Mouse (Mus musculus) neural tube, embryonic 15.5 days (tissue): ENCODE data around the gene Dtd2. TPM values are rescaled to one million over a fixed set of nuclear protein-coding genes. Genes with fewer than 3 reads are reported as not detected.

Experiments
- ATAC-seq: fragments of 200-750 bp; cut with Nextera tagmentation; 2 replicates; pipeline ENCODE4 v1.8.0; 2017; ENCODE audit warnings: mild to moderate bottlenecking, moderate TSS enrichment, moderate library complexity; ENCODE audit not compliant: low FRiP score
- H3K27ac ChIP-seq: fragments of 300-500 bp; sonication (generic); replicated peaks from 2 replicates; pipeline ENCODE4 v1.5.1; 2015; ENCODE audit warnings: mild to moderate bottlenecking, inconsistent platforms
- H3K27me3 ChIP-seq: fragments of 300-500 bp; sonication (generic); replicated peaks from 2 replicates; pipeline ENCODE4 v1.6.1; 2015; ENCODE audit warnings: inconsistent platforms
- H3K36me3 ChIP-seq: fragments of 300-500 bp; sonication (generic); 2 replicates; pipeline ENCODE4 v1.6.1; 2015; ENCODE audit warnings: inconsistent platforms
- H3K4me1 ChIP-seq: fragments of 300-500 bp; sonication (generic); 2 replicates; pipeline ENCODE4 v1.6.1; 2015; ENCODE audit warnings: inconsistent platforms
- H3K4me2 ChIP-seq: fragments of 300-500 bp; sonication (generic); 2 replicates; pipeline ENCODE4 v1.6.1; 2015; ENCODE audit warnings: inconsistent platforms, mild to moderate bottlenecking, moderate library complexity
- H3K4me3 ChIP-seq: fragments of 300-500 bp; sonication (generic); replicated peaks from 2 replicates; pipeline ENCODE4 v1.5.1; 2015; ENCODE audit warnings: mild to moderate bottlenecking, inconsistent platforms
- H3K9ac ChIP-seq: fragments of 300-500 bp; sonication (generic); replicated peaks from 2 replicates; pipeline ENCODE4 v1.6.1; 2015; ENCODE audit warnings: mild to moderate bottlenecking, inconsistent platforms
- H3K9me3 ChIP-seq: fragments of 300-500 bp; sonication (generic); replicated peaks from 2 replicates; pipeline ENCODE4 v1.6.1; 2016; ENCODE audit warnings: inconsistent platforms
- WGBS: fragments of 180-500 bp; shearing (Covaris S2); methylation state at CpG from one replicate; pipeline ENCODE4 v1.1.7; 2015; ENCODE audit warnings: mixed read lengths; 5-methylcytosine and 5-hydroxymethylcytosine counted together
- polyA plus RNA-seq: library from polyadenylated mRNA; unstranded; fragments of >200 nt; fragmentation: Nextera tagmentation; extraction: Ambion mirVana; gene quantifications from 2 replicates; pipeline ENCODE4 v1.2.1, GENCODE M21; 2015

Dtd2 gene
- polyA plus RNA-seq, result 20.9 and 21.2 TPM in 2 replicates

- 2% methylated on average over 46 of the region's 46 CpGs for WGBS
- Histone ChIP-seq H3K4me1 (peaks cover 5% of the 10 kb centered on the region), H3K9me3 (no peaks in the 10 kb centered on the region), H3K36me3 (no peaks in the 10 kb centered on the region), H3K9ac (peak within 1 kb of the TSS; percentile 70), H3K27me3 (no peaks in the 10 kb centered on the region), H3K27ac (peak within 1 kb of the TSS; percentile 79), H3K4me2 (peak within 1 kb of the TSS; percentile 71), H3K4me3 (peak within 1 kb of the TSS; percentile 68)
- peak; percentile 96 for ATAC-seq
Measured at GRCm38 (mm10) chr12:52005877-52006632, at the start of gene Dtd2. Gene Dtd2 (minus strand): TSS chr12:52006501.

GRCm38 (mm10) chr12:52049324-52049723 is 43.0 kb upstream of the Dtd2 start:
- Histone ChIP-seq H3K9me3 (no peaks in the 10 kb centered on the region), H3K9ac (no peak overlapping the region), H3K27ac (no peak overlapping the region), H3K4me3 (no peak overlapping the region), H3K4me1 (no peaks in the 10 kb centered on the region), H3K27me3 (no peaks in the 10 kb centered on the region), H3K4me2 (no peak overlapping the region), H3K36me3 (no peaks in the 10 kb centered on the region)
- ATAC-seq, result no peak
- 57% methylated on average over 2 of the region's 2 CpGs for WGBS

- H3K36me3 ChIP-seq, result no peaks in the 10 kb centered on the region
- H3K27me3 ChIP-seq, result no peaks in the 10 kb centered on the region
- H3K27ac ChIP-seq, result no peak overlapping the region
- no peak overlapping the region for H3K4me2 ChIP-seq
- ATAC-seq, result no peak
- no peaks in the 10 kb centered on the region for H3K9me3 ChIP-seq
- no peak overlapping the region for H3K9ac ChIP-seq
- no peaks in the 10 kb centered on the region for H3K4me1 ChIP-seq
- H3K4me3 ChIP-seq, result no peak overlapping the region
- 88% methylated on average over 4 of the region's 4 CpGs for WGBS
Measured at GRCm38 (mm10) chr12:52046371-52046770, 40.1 kb upstream of the Dtd2 start.

GRCm38 (mm10) chr12:52042818-52043336 is 36.6 kb upstream of the Dtd2 start:
- no peaks in the 10 kb centered on the region for H3K4me1 ChIP-seq
- no peak overlapping the region for H3K4me3 ChIP-seq
- WGBS, result 67% methylated on average over 10 of the region's 10 CpGs
- no peak overlapping the region for H3K4me2 ChIP-seq
- H3K9ac ChIP-seq, result no peak overlapping the region
- H3K27ac ChIP-seq, result no peak overlapping the region
- no peaks in the 10 kb centered on the region for H3K27me3 ChIP-seq
- no peak for ATAC-seq
- H3K36me3 ChIP-seq, result no peaks in the 10 kb centered on the region
- H3K9me3 ChIP-seq, result no peaks in the 10 kb centered on the region

- H3K36me3 ChIP-seq, result no peaks in the 10 kb centered on the region
- no peak overlapping the region for H3K27ac ChIP-seq
- no peaks in the 10 kb centered on the region for H3K4me1 ChIP-seq
- 0 out of 2 replicates have a peak, but pooled peaks have one; percentile 45 for ATAC-seq
- no peak overlapping the region for H3K9ac ChIP-seq
- H3K4me2 ChIP-seq, result no peak overlapping the region
- no peak overlapping the region for H3K4me3 ChIP-seq
- no peaks in the 10 kb centered on the region for H3K27me3 ChIP-seq
- WGBS, result 62% methylated on average over 3 of the region's 3 CpGs
- no peaks in the 10 kb centered on the region for H3K9me3 ChIP-seq
Measured at GRCm38 (mm10) chr12:52038352-52038751, 32.1 kb upstream of the Dtd2 start.

- 91% methylated on average over 3 of the region's 3 CpGs for WGBS
- Histone ChIP-seq H3K27me3 (no peaks in the 10 kb centered on the region), H3K4me3 (no peak overlapping the region), H3K9me3 (no peaks in the 10 kb centered on the region), H3K9ac (no peak overlapping the region), H3K36me3 (no peaks in the 10 kb centered on the region), H3K27ac (no peak overlapping the region), H3K4me2 (no peak overlapping the region), H3K4me1 (no peaks in the 10 kb centered on the region)
- ATAC-seq, result no peak
Measured at GRCm38 (mm10) chr12:52034956-52035355, 28.7 kb upstream of the Dtd2 start.

- Histone ChIP-seq H3K27ac (no peak overlapping the region), H3K27me3 (no peaks in the 10 kb centered on the region), H3K9me3 (no peaks in the 10 kb centered on the region), H3K4me3 (no peak overlapping the region), H3K4me1 (no peaks in the 10 kb centered on the region), H3K36me3 (no peaks in the 10 kb centered on the region), H3K4me2 (no peak overlapping the region), H3K9ac (no peak overlapping the region)
- WGBS, result 95% methylated on average over 6 of the region's 6 CpGs
- ATAC-seq, result no peak
Measured at GRCm38 (mm10) chr12:52032276-52032675, 26.0 kb upstream of the Dtd2 start.

GRCm38 (mm10) chr12:52027963-52028362 is 21.7 kb upstream of the Dtd2 start, which contains the start of gene Gpr33:
Gene Gpr33 (minus strand): TSS chr12:52028063.
- Histone ChIP-seq H3K4me3 (no peak within 1 kb of the TSS), H3K27me3 (no peaks in the 10 kb centered on the region), H3K9ac (no peak within 1 kb of the TSS), H3K9me3 (no peaks in the 10 kb centered on the region), H3K27ac (no peak within 1 kb of the TSS), H3K4me2 (no peak within 1 kb of the TSS), H3K4me1 (no peaks in the 10 kb centered on the region), H3K36me3 (no peaks in the 10 kb centered on the region)
- 98% methylated on average over 3 of the region's 3 CpGs for WGBS
- ATAC-seq, result no peak

GRCm38 (mm10) chr12:52014494-52015029 is 8.3 kb upstream of the Dtd2 start:
- H3K9me3 ChIP-seq, result no peaks in the 10 kb centered on the region
- no peak for ATAC-seq
- no peaks in the 10 kb centered on the region for H3K27me3 ChIP-seq
- no peak overlapping the region for H3K4me3 ChIP-seq
- no peak overlapping the region for H3K9ac ChIP-seq
- WGBS, result 89% methylated on average over 7 of the region's 7 CpGs
- no peaks in the 10 kb centered on the region for H3K4me1 ChIP-seq
- no peak overlapping the region for H3K27ac ChIP-seq
- H3K36me3 ChIP-seq, result no peaks in the 10 kb centered on the region
- H3K4me2 ChIP-seq, result no peak overlapping the region

- no peaks in the 10 kb centered on the region for H3K36me3 ChIP-seq
- H3K4me1 ChIP-seq, result no peaks in the 10 kb centered on the region
- no peaks in the 10 kb centered on the region for H3K27me3 ChIP-seq
- no peaks in the 10 kb centered on the region for H3K9me3 ChIP-seq
- no peak overlapping the region for H3K9ac ChIP-seq
- H3K4me2 ChIP-seq, result no peak overlapping the region
- ATAC-seq, result no peak
- 88% methylated on average over 11 of the region's 11 CpGs for WGBS
- no peak overlapping the region for H3K4me3 ChIP-seq
- H3K27ac ChIP-seq, result no peak overlapping the region
Measured at GRCm38 (mm10) chr12:52014044-52014443, 7.7 kb upstream of the Dtd2 start.

GRCm38 (mm10) chr12:52013274-52013673 is 7.0 kb upstream of the Dtd2 start:
- WGBS, result 65% methylated on average over 9 of the region's 9 CpGs
- no peak for ATAC-seq
- no peak overlapping the region for H3K27ac ChIP-seq

GRCm38 (mm10) chr12:52012159-52012558 is 5.9 kb upstream of the Dtd2 start:
- no peaks in the 10 kb centered on the region for H3K27me3 ChIP-seq
- no peaks in the 10 kb centered on the region for H3K9me3 ChIP-seq
- no peaks in the 10 kb centered on the region for H3K4me1 ChIP-seq
- 81% methylated on average over 8 of the region's 8 CpGs for WGBS
- no peak overlapping the region for H3K27ac ChIP-seq
- H3K9ac ChIP-seq, result no peak overlapping the region
- no peaks in the 10 kb centered on the region for H3K36me3 ChIP-seq
- H3K4me2 ChIP-seq, result no peak overlapping the region
- H3K4me3 ChIP-seq, result no peak overlapping the region
- no peak for ATAC-seq

More at GRCm38 (mm10) chr12:52013274-52013673, 7.0 kb upstream of the Dtd2 start:
- H3K9me3 ChIP-seq, result no peaks in the 10 kb centered on the region
- H3K36me3 ChIP-seq, result no peaks in the 10 kb centered on the region
- H3K9ac ChIP-seq, result no peak overlapping the region
- H3K4me1 ChIP-seq, result no peaks in the 10 kb centered on the region
- H3K4me2 ChIP-seq, result no peak overlapping the region
- H3K4me3 ChIP-seq, result no peak overlapping the region
- H3K27me3 ChIP-seq, result no peaks in the 10 kb centered on the region
